Mouse (Mus musculus): ENCODE measurements around the gene U2surp.

DNA sequence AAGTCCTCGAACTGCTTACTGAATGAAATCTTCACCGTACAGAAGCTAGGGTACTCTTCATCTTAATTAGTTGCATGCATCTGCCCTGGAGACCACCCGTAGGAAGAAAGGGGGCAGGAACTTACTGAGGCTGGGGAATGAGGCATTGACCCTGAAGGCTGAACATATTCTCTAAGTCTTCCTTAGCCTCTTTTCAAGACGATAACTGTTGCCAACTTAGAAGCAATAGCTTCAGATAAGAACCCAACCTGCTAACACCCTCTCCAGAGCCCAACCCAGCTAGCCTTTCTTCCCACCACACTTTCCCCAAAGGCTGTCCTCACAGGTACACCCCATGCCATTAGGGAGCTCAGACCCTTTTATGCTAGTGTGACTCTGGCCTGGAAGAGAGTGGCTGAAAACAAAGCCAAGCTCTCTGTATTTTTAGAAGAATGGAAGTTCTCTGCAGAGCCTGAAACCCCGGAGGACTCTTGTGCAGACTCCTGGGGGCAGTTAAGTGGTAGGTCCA, 43.5 kb upstream of the U2surp start:
- TF ChIP-seq MAX (IDR thresholded peaks at IDR 0.05; ENCODE audit: low read depth): no peak
- no peak for TF ChIP-seq CEBPB (IDR thresholded peaks at IDR 0.05; ENCODE audit: insufficient read depth, poor library complexity, severe bottlenecking)

Measured in myocyte (in vitro differentiated cells).